Mouse (Mus musculus): ENCODE data around the gene Tcaim.

DNA sequence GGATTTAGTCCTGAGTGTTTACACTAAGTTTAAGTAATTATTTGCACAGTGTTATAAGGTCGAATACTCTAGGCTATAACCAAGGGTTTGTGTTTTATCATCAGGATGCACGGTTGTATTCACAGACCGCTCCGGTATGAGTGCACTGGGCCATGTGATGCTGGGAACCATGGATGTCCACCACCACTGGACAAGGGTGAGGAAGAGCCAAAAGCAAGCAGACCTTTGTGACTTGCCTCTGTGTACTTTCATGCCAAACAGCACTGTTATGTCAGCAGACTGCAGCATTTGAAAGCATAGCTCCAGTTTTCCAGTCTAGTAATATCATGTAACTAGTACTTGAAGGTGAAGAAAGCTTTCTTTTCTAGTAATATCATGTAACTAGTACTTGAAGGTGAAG is 21.4 kb downstream of the Tcaim start:
- TF ChIP-seq CTCF (IDR thresholded peaks at IDR 0.05; ENCODE audit: low read depth): no peak
- no peak for TF ChIP-seq EP300 (IDR thresholded peaks at IDR 0.05; ENCODE audit: low read depth)

Measured in liver, postnatal 0 days (tissue).